Mouse (Mus musculus): ENCODE measurements around the gene Rpl28. TPM values are rescaled to one million over a fixed set of nuclear protein-coding genes. Genes with fewer than 3 reads are reported as not detected.
A peak's percentile ranks its signal among the peaks of the same experiment; 100 is the strongest.

Gene Rpl28
- 3,556 TPM for polyA plus RNA-seq (2012; fragmentation: generic; extraction: Trizol)
- long read RNA-seq, experiment 1, transcript Rpl28-201 (5 exons, 1,106 nt), result major isoform, 265 of 311 reads
- long read RNA-seq, experiment 1, transcript Rpl28-202 (4 exons, 772 nt), result minor isoform, 14 of 311 reads
- long read RNA-seq, experiment 1, partial matches to known transcripts, result 30 of 311 reads
- long read RNA-seq, experiment 1, other reads (novel, unspliced or antisense), result 2 of 311 reads
- long read RNA-seq, experiment 2, transcript Rpl28-201 (5 exons, 1,106 nt), result major isoform, 129 of 140 reads
- long read RNA-seq, experiment 2, transcript Rpl28-202 (4 exons, 772 nt), result minor isoform, 11 of 140 reads
- long read RNA-seq, experiment 2, partial matches to known transcripts, result 0 of 140 reads
- long read RNA-seq, experiment 2, other reads (novel, unspliced or antisense), result 0 of 140 reads

- peak within 1 kb of the TSS; percentile 100 for H3ac ChIP-seq (ENCODE audit: control insufficient read depth, insufficient read length, low read depth)
- TF ChIP-seq CTCF (IDR thresholded peaks at IDR 0.05; ENCODE audit: control insufficient read depth, insufficient read depth, insufficient read length) (no peak), MAX (IDR thresholded peaks at IDR 0.05) (peak; percentile 85)
- H3K79me2 ChIP-seq (ENCODE audit: control insufficient read depth, insufficient read depth), result peaks cover 37% of the 10 kb centered on the region
- peak within 1 kb of the TSS; percentile 60 for H3K4me3 ChIP-seq (ENCODE audit: insufficient read depth, poor library complexity, severe bottlenecking)
- H3K79me3 ChIP-seq (ENCODE audit: low read depth), result peaks cover 20% of the 10 kb centered on the region
- H3K27me3 ChIP-seq (ENCODE audit: control insufficient read depth, insufficient read depth, insufficient read length), result no peaks in the 10 kb centered on the region
- peaks cover 39% of the 10 kb centered on the region for H3K36me3 ChIP-seq (ENCODE audit: control insufficient read depth, insufficient read depth)
Measured at GRCm38 (mm10) chr7:4792278-4793212, at the start of gene Rpl28. Gene Rpl28, plus strand, starts transcription at chr7:4792874.

GRCm38 (mm10) chr7:4743354-4743753, 49.3 kb upstream of the Rpl28 start:
- H3K79me2 ChIP-seq (ENCODE audit: control insufficient read depth, insufficient read depth), result peaks cover 7% of the 10 kb centered on the region
- H3K36me3 ChIP-seq (ENCODE audit: control insufficient read depth, insufficient read depth), result no peaks in the 10 kb centered on the region
- H3K4me3 ChIP-seq (ENCODE audit: insufficient read depth, poor library complexity, severe bottlenecking), result no peak overlapping the region
- H3ac ChIP-seq (ENCODE audit: control insufficient read depth, insufficient read length, low read depth), result no peak overlapping the region
- H3K27me3 ChIP-seq (ENCODE audit: control insufficient read depth, insufficient read depth, insufficient read length), result no peaks in the 10 kb centered on the region
- peaks cover 2% of the 10 kb centered on the region for H3K79me3 ChIP-seq (ENCODE audit: low read depth)
- TF ChIP-seq MYOG (IDR thresholded peaks at IDR 0.05; ENCODE audit: control insufficient read depth, extremely low read depth, insufficient read length) (no peak), CTCF (IDR thresholded peaks at IDR 0.05; ENCODE audit: control insufficient read depth, insufficient read depth, insufficient read length) (no peak), MAX (IDR thresholded peaks at IDR 0.05) (no peak), MYOD1 (IDR thresholded peaks at IDR 0.05; ENCODE audit: control insufficient read depth, insufficient read length, low read depth) (no peak), FOSL1 (IDR thresholded peaks at IDR 0.05; ENCODE audit: insufficient read depth, low read length, poor library complexity, severe bottlenecking) (no peak), CEBPB (IDR thresholded peaks at IDR 0.05; ENCODE audit: low read depth) (no peak), USF1 (IDR thresholded peaks at IDR 0.05; ENCODE audit: low read depth) (no peak)

- Histone ChIP-seq H3K36me3 (ENCODE audit: control insufficient read depth, insufficient read depth) (no peaks in the 10 kb centered on the region), H3K4me3 (ENCODE audit: insufficient read depth, poor library complexity, severe bottlenecking) (no peak overlapping the region)
- no peak for TF ChIP-seq MAX (IDR thresholded peaks at IDR 0.05)
- TF ChIP-seq FOSL1 (IDR thresholded peaks at IDR 0.05; ENCODE audit: insufficient read depth, low read length, poor library complexity, severe bottlenecking), result no peak
- no peak for TF ChIP-seq CTCF (IDR thresholded peaks at IDR 0.05; ENCODE audit: control insufficient read depth, insufficient read depth, insufficient read length)
- TF ChIP-seq USF1 (IDR thresholded peaks at IDR 0.05; ENCODE audit: low read depth), result no peak
- TF ChIP-seq MYOG (IDR thresholded peaks at IDR 0.05; ENCODE audit: control insufficient read depth, extremely low read depth, insufficient read length), result no peak
- TF ChIP-seq CEBPB (IDR thresholded peaks at IDR 0.05; ENCODE audit: low read depth), result no peak
- TF ChIP-seq MYOD1 (IDR thresholded peaks at IDR 0.05; ENCODE audit: control insufficient read depth, insufficient read length, low read depth), result no peak
Measured at GRCm38 (mm10) chr7:4744886-4745285, 47.8 kb upstream of the Rpl28 start.

GRCm38 (mm10) chr7:4746326-4746980, 46.2 kb upstream of the Rpl28 start:
- Histone ChIP-seq H3K79me3 (ENCODE audit: low read depth) (no peaks in the 10 kb centered on the region), H3ac (ENCODE audit: control insufficient read depth, insufficient read length, low read depth) (no peak overlapping the region), H3K27me3 (ENCODE audit: control insufficient read depth, insufficient read depth, insufficient read length) (no peaks in the 10 kb centered on the region), H3K36me3 (ENCODE audit: control insufficient read depth, insufficient read depth) (no peaks in the 10 kb centered on the region), H3K4me3 (ENCODE audit: insufficient read depth, poor library complexity, severe bottlenecking) (no peak overlapping the region), H3K79me2 (ENCODE audit: control insufficient read depth, insufficient read depth) (no peaks in the 10 kb centered on the region)
- TF ChIP-seq MYOD1 (IDR thresholded peaks at IDR 0.05; ENCODE audit: control insufficient read depth, insufficient read length, low read depth) (no peak), USF1 (IDR thresholded peaks at IDR 0.05; ENCODE audit: low read depth) (no peak), MAX (IDR thresholded peaks at IDR 0.05) (no peak), FOSL1 (IDR thresholded peaks at IDR 0.05; ENCODE audit: insufficient read depth, low read length, poor library complexity, severe bottlenecking) (no peak), CEBPB (IDR thresholded peaks at IDR 0.05; ENCODE audit: low read depth) (no peak), MYOG (IDR thresholded peaks at IDR 0.05; ENCODE audit: control insufficient read depth, extremely low read depth, insufficient read length) (no peak), CTCF (IDR thresholded peaks at IDR 0.05; ENCODE audit: control insufficient read depth, insufficient read depth, insufficient read length) (no peak)

More at GRCm38 (mm10) chr7:4744886-4745285, 47.8 kb upstream of the Rpl28 start:
- Histone ChIP-seq H3K79me2 (ENCODE audit: control insufficient read depth, insufficient read depth) (peaks cover 7% of the 10 kb centered on the region), H3K79me3 (ENCODE audit: low read depth) (peaks cover 2% of the 10 kb centered on the region), H3ac (ENCODE audit: control insufficient read depth, insufficient read length, low read depth) (no peak overlapping the region), H3K27me3 (ENCODE audit: control insufficient read depth, insufficient read depth, insufficient read length) (no peaks in the 10 kb centered on the region)

- Histone ChIP-seq H3K79me3 (ENCODE audit: low read depth) (no peaks in the 10 kb centered on the region), H3K4me3 (ENCODE audit: insufficient read depth, poor library complexity, severe bottlenecking) (no peak overlapping the region), H3K79me2 (ENCODE audit: control insufficient read depth, insufficient read depth) (no peaks in the 10 kb centered on the region), H3K36me3 (ENCODE audit: control insufficient read depth, insufficient read depth) (no peaks in the 10 kb centered on the region), H3ac (ENCODE audit: control insufficient read depth, insufficient read length, low read depth) (no peak overlapping the region), H3K27me3 (ENCODE audit: control insufficient read depth, insufficient read depth, insufficient read length) (peaks cover 4% of the 10 kb centered on the region)
- TF ChIP-seq MYOG (IDR thresholded peaks at IDR 0.05; ENCODE audit: control insufficient read depth, extremely low read depth, insufficient read length) (no peak), MAX (IDR thresholded peaks at IDR 0.05) (no peak), USF1 (IDR thresholded peaks at IDR 0.05; ENCODE audit: low read depth) (no peak), CTCF (IDR thresholded peaks at IDR 0.05; ENCODE audit: control insufficient read depth, insufficient read depth, insufficient read length) (no peak), FOSL1 (IDR thresholded peaks at IDR 0.05; ENCODE audit: insufficient read depth, low read length, poor library complexity, severe bottlenecking) (no peak)
Measured at GRCm38 (mm10) chr7:4747156-4747899, 45.3 kb upstream of the Rpl28 start.
